Mouse (Mus musculus): Measurements from ENCODE around the gene Cntrob. TPM values are rescaled to one million over a fixed set of nuclear protein-coding genes. Genes with fewer than 3 reads are reported as not detected.

Cntrob gene
- 22.6 and 24.4 TPM in 2 replicates for polyA plus RNA-seq (2015; fragmentation: Nextera tagmentation; extraction: Ambion mirVana)

- under 1% methylated on average over 30 of the region's 30 CpGs for WGBS
- Histone ChIP-seq H3K36me3 (peaks cover 17% of the 10 kb centered on the region), H3K4me1 (replicated peaks) (peaks cover 55% of the 10 kb centered on the region), H3K4me3 (peak within 1 kb of the TSS; percentile 62), H3K4me2 (peak within 1 kb of the TSS; percentile 89), H3K27ac (peak within 1 kb of the TSS; percentile 92), H3K27me3 (peaks cover 22% of the 10 kb centered on the region), H3K9me3 (no peaks in the 10 kb centered on the region), H3K9ac (peak within 1 kb of the TSS; percentile 84)
- peak; percentile 94 for ATAC-seq (ENCODE audit: low FRiP score)
Observed at GRCm38 (mm10) chr11:69323667-69324111, at the start of gene Cntrob, which contains the start of gene Trappc1. Gene Cntrob (minus strand): TSS chr11:69323775. Gene Trappc1 (plus strand): TSS chr11:69323980.

- Histone ChIP-seq H3K27me3 (no peaks in the 10 kb centered on the region), H3K4me3 (no peak overlapping the region), H3K27ac (peak overlapping the region; percentile 84), H3K9ac (no peak overlapping the region; the same call in 1 of the 2 replicates), H3K36me3 (peaks cover 16% of the 10 kb centered on the region), H3K9me3 (no peaks in the 10 kb centered on the region), H3K4me1 (replicated peaks) (peaks cover 39% of the 10 kb centered on the region), H3K4me2 (no peak overlapping the region)
- 66% methylated on average over 3 of the region's 3 CpGs for WGBS
- no peak for ATAC-seq (ENCODE audit: low FRiP score)
Observed at GRCm38 (mm10) chr11:69372780-69373170, 49.2 kb upstream of the Cntrob start.

GRCm38 (mm10) chr11:69372056-69372779 is 48.6 kb upstream of the Cntrob start:
- H3K9me3 ChIP-seq = no peaks in the 10 kb centered on the region
- H3K27ac ChIP-seq = peak overlapping the region; percentile 84
- peak overlapping the region; percentile 53; the same call in 1 of the 2 replicates for H3K9ac ChIP-seq
- H3K4me2 ChIP-seq = peak overlapping the region; percentile 40
- peaks cover 16% of the 10 kb centered on the region for H3K36me3 ChIP-seq
- H3K4me3 ChIP-seq = peak overlapping the region; percentile 7; the same call in 1 of the 2 replicates
- H3K27me3 ChIP-seq = no peaks in the 10 kb centered on the region
- peaks cover 45% of the 10 kb centered on the region for H3K4me1 ChIP-seq (replicated peaks)
- no peak for ATAC-seq (ENCODE audit: low FRiP score)
- 35% methylated on average over 12 of the region's 12 CpGs for WGBS

- Histone ChIP-seq H3K27ac (peak overlapping the region; percentile 84), H3K4me3 (peak overlapping the region; percentile 7; the same call in 1 of the 2 replicates), H3K36me3 (peaks cover 16% of the 10 kb centered on the region), H3K27me3 (no peaks in the 10 kb centered on the region), H3K9ac (peak overlapping the region; percentile 53), H3K4me1 (replicated peaks) (peaks cover 45% of the 10 kb centered on the region), H3K9me3 (no peaks in the 10 kb centered on the region), H3K4me2 (peak overlapping the region; percentile 40)
- no peak; the same call in 1 of the 2 replicates for ATAC-seq (ENCODE audit: low FRiP score)
- WGBS = 15% methylated on average over 12 of the region's 12 CpGs
Observed at GRCm38 (mm10) chr11:69371601-69372000, 48.0 kb upstream of the Cntrob start.

- peak overlapping the region; percentile 17 for H3K4me3 ChIP-seq
Observed at GRCm38 (mm10) chr11:69370817-69371215, 47.2 kb upstream of the Cntrob start.

GRCm38 (mm10) chr11:69369990-69370816 is 46.6 kb upstream of the Cntrob start:
- Histone ChIP-seq H3K4me3 (peak overlapping the region; percentile 96), H3K36me3 (peaks cover 12% of the 10 kb centered on the region; the same call in 1 of the 2 replicates), H3K27me3 (no peaks in the 10 kb centered on the region), H3K9ac (peak overlapping the region; percentile 100), H3K4me2 (peak overlapping the region; percentile 94), H3K4me1 (replicated peaks) (peaks cover 56% of the 10 kb centered on the region), H3K27ac (peak overlapping the region; percentile 100), H3K9me3 (no peaks in the 10 kb centered on the region)
- 10% methylated on average over 2 of the region's 2 CpGs for WGBS
- no peak for ATAC-seq (ENCODE audit: low FRiP score)

More at GRCm38 (mm10) chr11:69370817-69371215, 47.2 kb upstream of the Cntrob start:
- H3K4me2 ChIP-seq = peak overlapping the region; percentile 40
- no peaks in the 10 kb centered on the region for H3K9me3 ChIP-seq
- 8% methylated on average over 9 of the region's 9 CpGs for WGBS
- peak overlapping the region; percentile 53 for H3K9ac ChIP-seq
- no peak for ATAC-seq (ENCODE audit: low FRiP score)
- H3K4me1 ChIP-seq (replicated peaks) = peaks cover 50% of the 10 kb centered on the region
- H3K27ac ChIP-seq = peak overlapping the region; percentile 84
- peaks cover 16% of the 10 kb centered on the region for H3K36me3 ChIP-seq
- H3K27me3 ChIP-seq = no peaks in the 10 kb centered on the region

- Histone ChIP-seq H3K27me3 (no peaks in the 10 kb centered on the region), H3K9me3 (no peaks in the 10 kb centered on the region), H3K27ac (peak within 1 kb of the TSS; percentile 100), H3K4me3 (peak within 1 kb of the TSS; percentile 96), H3K9ac (peak within 1 kb of the TSS; percentile 100), H3K4me1 (replicated peaks) (peaks cover 64% of the 10 kb centered on the region), H3K4me2 (peak within 1 kb of the TSS; percentile 94), H3K36me3 (peaks cover 13% of the 10 kb centered on the region; the same call in 1 of the 2 replicates)
- no peak for ATAC-seq (ENCODE audit: low FRiP score)
- under 1% methylated on average over 29 of the region's 34 CpGs for WGBS
Observed at GRCm38 (mm10) chr11:69369215-69369989, 45.8 kb upstream of the Cntrob start, which contains the start of gene Chd3. Gene Chd3 (minus strand): TSS chr11:69369406.

- Histone ChIP-seq H3K27me3 (no peaks in the 10 kb centered on the region), H3K4me3 (peak overlapping the region; percentile 96), H3K9ac (peak overlapping the region; percentile 100), H3K4me2 (peak overlapping the region; percentile 94), H3K27ac (peak overlapping the region; percentile 100), H3K4me1 (replicated peaks) (peaks cover 71% of the 10 kb centered on the region), H3K9me3 (no peaks in the 10 kb centered on the region), H3K36me3 (peaks cover 18% of the 10 kb centered on the region)
- 0% methylated on average over 43 of the region's 106 CpGs for WGBS
- peak; percentile 11; the same call in 1 of the 2 replicates for ATAC-seq (ENCODE audit: low FRiP score)
Observed at GRCm38 (mm10) chr11:69368356-69369214, 45.0 kb upstream of the Cntrob start.

GRCm38 (mm10) chr11:69367616-69368355 is 44.2 kb upstream of the Cntrob start:
- H3K27ac ChIP-seq = peak overlapping the region; percentile 100
- peak overlapping the region; percentile 100 for H3K9ac ChIP-seq
- under 1% methylated on average over 22 of the region's 22 CpGs for WGBS

GRCm38 (mm10) chr11:69366855-69367615 is 43.5 kb upstream of the Cntrob start:
- no peak for ATAC-seq (ENCODE audit: low FRiP score)
- WGBS = under 1% methylated on average over 22 of the region's 22 CpGs
- peaks cover 63% of the 10 kb centered on the region for H3K4me1 ChIP-seq (replicated peaks)

More at GRCm38 (mm10) chr11:69367616-69368355, 44.2 kb upstream of the Cntrob start:
- Histone ChIP-seq H3K4me2 (peak overlapping the region; percentile 94), H3K36me3 (peaks cover 18% of the 10 kb centered on the region), H3K27me3 (no peaks in the 10 kb centered on the region), H3K4me1 (replicated peaks) (peaks cover 66% of the 10 kb centered on the region), H3K4me3 (peak overlapping the region; percentile 96), H3K9me3 (no peaks in the 10 kb centered on the region)
- ATAC-seq (ENCODE audit: low FRiP score) = no peak; the same call in 1 of the 2 replicates

More at GRCm38 (mm10) chr11:69366855-69367615, 43.5 kb upstream of the Cntrob start:
- Histone ChIP-seq H3K4me2 (peak overlapping the region; percentile 94), H3K27ac (peak overlapping the region; percentile 100), H3K9me3 (no peaks in the 10 kb centered on the region), H3K4me3 (peak overlapping the region; percentile 96), H3K36me3 (peaks cover 24% of the 10 kb centered on the region), H3K27me3 (no peaks in the 10 kb centered on the region), H3K9ac (peak overlapping the region; percentile 100)
